Comparison of ENCODE assay signal across 8 mouse cellular contexts in genomic region chr15:79243234-79244042, GRCm38 (mm10). TPM values are rescaled to one million over a fixed set of nuclear protein-coding genes. Genes with fewer than 3 reads are reported as not detected.
DNase-seq lines count a peak whose midpoint lies in the region; ATAC-seq lines count a peak whose summit lies in the region.

No protein-coding gene starts in this region.

- H3K9ac ChIP-seq in hindbrain, embryonic 13.5 days, result peak overlapping the region; percentile 46; the same call in 1 of the 2 replicates

- peaks cover 5% of the 10 kb centered on the region for H3K4me1 ChIP-seq in hindbrain, embryonic 13.5 days (replicated peaks)

- no peaks in the 10 kb centered on the region for H3K9me3 ChIP-seq in hindbrain, embryonic 13.5 days

- H3K4me3 ChIP-seq in hindbrain, embryonic 13.5 days, result no peak overlapping the region

- 0 out of 2 replicates have a peak overlapping the region, but pooled peaks have one; percentile 0 for H3K4me2 ChIP-seq in hindbrain, embryonic 13.5 days

- no peaks in the 10 kb centered on the region for H3K27me3 ChIP-seq in hindbrain, embryonic 13.5 days

- DNase-seq in NIH3T3 (ENCODE audit: low read depth), result peak; percentile 98
- peak; percentile 97 to 98 for DNase-seq in cerebellum, postnatal 10 days
- peak; percentile 97 to 98 for DNase-seq in frontal cortex, postnatal 14 days (ENCODE audit: low spot score in 2 of 2)
- peak; percentile 99 for DNase-seq in layer of hippocampus, postnatal 14 days (ENCODE audit: low spot score in 2 of 2)
- DNase-seq in lung, postnatal 10 days, result peak; percentile 97
- peak; percentile 94 for DNase-seq in ovary, postnatal 14 days (ENCODE audit: low spot score)
- DNase-seq in thymus, postnatal 10 days (ENCODE audit: low spot score in 2 of 2), result peak; percentile 90 to 96

- H3K27ac ChIP-seq in hindbrain, embryonic 13.5 days, result peak overlapping the region; percentile 71

- peak; percentile 98 for ATAC-seq in hindbrain, embryonic 13.5 days (ENCODE audit: low FRiP score)

- H3K36me3 ChIP-seq in hindbrain, embryonic 13.5 days, result peaks cover 85% of the 10 kb centered on the region

- WGBS in hindbrain, embryonic 13.5 days, result 22% methylated on average over 10 of the region's 10 CpGs

RNA-seq across cellular contexts. Expression of gene Slc16a8, which starts 11.1 kb away (rescaled TPM):
- 0.54 and 0.86 TPM in 2 replicates for polyA plus RNA-seq in hindbrain, embryonic 13.5 days (2015; fragmentation: Nextera tagmentation; extraction: Ambion mirVana)
- 1 to 10 TPM in 1 of 2 experiments, under 1 TPM in 1; 0.21 to 1.0 TPM for total RNA-seq in layer of hippocampus, postnatal 14 days (2021)

RNA-seq across cellular contexts. Expression of gene Gm49486, which starts 14.2 kb away (rescaled TPM):
- polyA plus RNA-seq in hindbrain, embryonic 13.5 days (2015; fragmentation: Nextera tagmentation; extraction: Ambion mirVana), result 1.6 and 2.0 TPM in 2 replicates
- 1 to 10 TPM; 1.3 to 1.7 TPM for total RNA-seq in layer of hippocampus, postnatal 14 days (2021)

RNA-seq across cellular contexts. Expression of gene Pick1, which starts 14.5 kb away (rescaled TPM):
- 83.8 and 90.6 TPM in 2 replicates for polyA plus RNA-seq in hindbrain, embryonic 13.5 days (2015; fragmentation: Nextera tagmentation; extraction: Ambion mirVana)
- 10 to 100 TPM; 47.6 to 47.8 TPM for total RNA-seq in layer of hippocampus, postnatal 14 days (2021)

RNA-seq across cellular contexts. Expression of gene Baiap2l2, which starts 41.9 kb away (rescaled TPM):
- polyA plus RNA-seq in hindbrain, embryonic 13.5 days (2015; fragmentation: Nextera tagmentation; extraction: Ambion mirVana), result 1.7 and 2.8 TPM in 2 replicates
- total RNA-seq in layer of hippocampus, postnatal 14 days (2021), result 1 to 10 TPM; 2.7 to 4.0 TPM
